ENCODE assay signal across 13 mouse cellular contexts in the genomic region with DNA sequence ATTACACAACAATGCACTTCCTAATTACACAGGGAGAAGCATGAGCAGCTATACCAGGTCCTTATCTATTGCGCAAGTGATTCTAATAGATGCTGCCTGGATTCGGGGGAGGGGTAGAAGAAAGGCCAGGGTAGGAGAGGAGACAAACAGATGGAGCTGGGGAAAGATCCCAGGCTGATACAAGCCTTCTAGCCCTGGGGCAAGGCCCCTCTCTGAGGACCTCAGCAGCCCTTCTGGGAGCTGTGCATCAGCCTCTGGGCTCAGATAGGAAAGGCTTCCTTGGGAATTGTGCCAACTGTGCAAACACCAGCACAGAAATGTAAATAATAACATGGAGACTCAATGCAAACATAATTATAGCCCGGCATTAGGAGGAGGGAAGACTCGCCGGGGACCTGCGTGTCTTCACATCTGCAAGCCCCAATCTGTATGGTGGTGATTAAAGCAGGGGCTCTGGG.
DNase-seq lines count a peak whose midpoint lies in the region; ATAC-seq lines count a peak whose summit lies in the region.
"Had no signal": no experiment of that assay in that cellular context is flagged by ENCODE, and none has a peak within 500 bp of the region (broad histone marks: within the 10 kb centered on the region; RNA-seq: fewer than 3 reads in every experiment).

No protein-coding gene starts in this region.

- no peak overlapping the region for H3K4me3 ChIP-seq in forebrain, embryonic 12.5 days (replicated peaks)
- H3K4me3 ChIP-seq in hindbrain, embryonic 16.5 days (ENCODE audit: low read length) = no peak overlapping the region
- no peak overlapping the region for H3K4me3 ChIP-seq in neural tube, embryonic 15.5 days (replicated peaks)
- no peak overlapping the region for H3K4me3 ChIP-seq in liver, embryonic 12.5 days
- H3K4me3 ChIP-seq: kidney, embryonic 15.5 days; limb, embryonic 12.5 days had no signal

- H3K27ac ChIP-seq in forebrain, embryonic 12.5 days = peak overlapping the region; percentile 44
- no peak overlapping the region for H3K27ac ChIP-seq in hindbrain, embryonic 16.5 days (ENCODE audit: low read depth, low read length)
- peak overlapping the region; percentile 76 for H3K27ac ChIP-seq in neural tube, embryonic 15.5 days (replicated peaks)
- H3K27ac ChIP-seq in liver, embryonic 12.5 days = no peak overlapping the region
- H3K27ac ChIP-seq: kidney, embryonic 15.5 days; limb, embryonic 12.5 days; macrophage had no signal

- no peak overlapping the region for H3K4me2 ChIP-seq in forebrain, embryonic 12.5 days
- no peak overlapping the region for H3K4me2 ChIP-seq in hindbrain, embryonic 16.5 days (ENCODE audit: low read length)
- H3K4me2 ChIP-seq in neural tube, embryonic 15.5 days = peak overlapping the region; percentile 31; the same call in 1 of the 2 replicates
- H3K4me2 ChIP-seq in liver, embryonic 12.5 days = no peak overlapping the region
- H3K4me2 ChIP-seq: kidney, embryonic 15.5 days; limb, embryonic 12.5 days had no signal

- DNase-seq in lung, postnatal 36 days = peak; percentile 5
- no peak for DNase-seq in lung, postnatal 4 days
- no peak for DNase-seq in heart, postnatal 14 days
- DNase-seq: heart, postnatal 36 days; right cerebral cortex, postnatal 4 days had no signal

- WGBS in forebrain, embryonic 12.5 days = 52% methylated on average over 6 of the region's 6 CpGs
- 56% methylated on average over 6 of the region's 6 CpGs for WGBS in hindbrain, embryonic 16.5 days
- WGBS in neural tube, embryonic 15.5 days = 20% methylated on average over 6 of the region's 6 CpGs
- 59% methylated on average over 6 of the region's 6 CpGs for WGBS in liver, embryonic 12.5 days (ENCODE audit: insufficient replicate concordance)

- no peak overlapping the region for H3K9ac ChIP-seq in forebrain, embryonic 12.5 days
- H3K9ac ChIP-seq in hindbrain, embryonic 16.5 days (ENCODE audit: low read depth, low read length) = no peak overlapping the region
- no peak overlapping the region for H3K9ac ChIP-seq in neural tube, embryonic 15.5 days (replicated peaks)
- no peak overlapping the region for H3K9ac ChIP-seq in liver, embryonic 12.5 days
- H3K9ac ChIP-seq: kidney, embryonic 15.5 days; limb, embryonic 12.5 days had no signal

- no peaks in the 10 kb centered on the region for H3K36me3 ChIP-seq in forebrain, embryonic 12.5 days (replicated peaks)
- H3K36me3 ChIP-seq in hindbrain, embryonic 16.5 days (ENCODE audit: control insufficient read depth, insufficient read depth, low read length) = no peaks in the 10 kb centered on the region
- H3K36me3 ChIP-seq in neural tube, embryonic 15.5 days = no peaks in the 10 kb centered on the region
- H3K36me3 ChIP-seq in liver, embryonic 12.5 days = no peaks in the 10 kb centered on the region
- H3K36me3 ChIP-seq: kidney, embryonic 15.5 days; limb, embryonic 12.5 days had no signal

- intact Hi-C loops in heart, postnatal 14 days (cut with DNase I) = no loop called here

- no peaks in the 10 kb centered on the region for H3K9me3 ChIP-seq in forebrain, embryonic 12.5 days
- H3K9me3 ChIP-seq in hindbrain, embryonic 16.5 days (ENCODE audit: control insufficient read depth, low read length) = no peaks in the 10 kb centered on the region
- no peaks in the 10 kb centered on the region for H3K9me3 ChIP-seq in neural tube, embryonic 15.5 days (replicated peaks)
- 0 out of 2 replicates have a peak, but pooled peaks cover 4% of the 10 kb centered on the region for H3K9me3 ChIP-seq in liver, embryonic 12.5 days (replicated peaks)
- H3K9me3 ChIP-seq: kidney, embryonic 15.5 days; limb, embryonic 12.5 days had no signal

- peaks cover 34% of the 10 kb centered on the region for H3K4me1 ChIP-seq in forebrain, embryonic 12.5 days
- H3K4me1 ChIP-seq in hindbrain, embryonic 16.5 days (ENCODE audit: control insufficient read depth, insufficient read depth, low read depth, low read length) = peaks cover 10% of the 10 kb centered on the region; the same call in 1 of the 2 replicates
- peaks cover 29% of the 10 kb centered on the region for H3K4me1 ChIP-seq in neural tube, embryonic 15.5 days
- peaks cover 3% of the 10 kb centered on the region; the same call in 1 of the 2 replicates for H3K4me1 ChIP-seq in liver, embryonic 12.5 days

- peaks cover 23% of the 10 kb centered on the region; the same call in 1 of the 2 replicates for H3K27me3 ChIP-seq in forebrain, embryonic 12.5 days
- H3K27me3 ChIP-seq in hindbrain, embryonic 16.5 days (replicated peaks; ENCODE audit: control insufficient read depth, insufficient read depth, low read length) = no peaks in the 10 kb centered on the region
- H3K27me3 ChIP-seq in neural tube, embryonic 15.5 days (replicated peaks) = no peaks in the 10 kb centered on the region
- H3K27me3 ChIP-seq in liver, embryonic 12.5 days (replicated peaks) = no peaks in the 10 kb centered on the region
- H3K27me3 ChIP-seq: kidney, embryonic 15.5 days; limb, embryonic 12.5 days had no signal

- peak; percentile 67; the same call in 1 of the 2 replicates for ATAC-seq in forebrain, embryonic 12.5 days (ENCODE audit: low FRiP score)
- ATAC-seq in hindbrain, embryonic 16.5 days = peak; percentile 81
- peak; percentile 74 for ATAC-seq in neural tube, embryonic 15.5 days (ENCODE audit: low FRiP score)
- ATAC-seq in liver, embryonic 12.5 days = no peak
- no peak for ATAC-seq in frontal cortex, adult (ENCODE audit: low TSS enrichment)

Comparison
In these comparisons a context has a peak if more than half of its experiments do, and no peak if none do; other contexts are left out.
1. ATAC-seq: peak in forebrain, embryonic 12.5 days (single experiment), hindbrain, embryonic 16.5 days (single experiment) and neural tube, embryonic 15.5 days (single experiment); none in liver, embryonic 12.5 days (single experiment) and frontal cortex, adult (single experiment).
2. H3K27ac ChIP-seq: peak in forebrain, embryonic 12.5 days (single experiment) and neural tube, embryonic 15.5 days (single experiment); none in hindbrain, embryonic 16.5 days (single experiment) and liver, embryonic 12.5 days (single experiment).